Mouse (Mus musculus): ENCODE measurements around the gene Relt.

GRCm38 (mm10) chr7:100854861-100855260 is 8.4 kb downstream of the Relt start:
- TF ChIP-seq CTCF (IDR thresholded peaks at IDR 0.05; ENCODE audit: borderline replicate concordance, insufficient read depth, low read depth, low read length) (no peak), POLR2A (IDR thresholded peaks at IDR 0.05; ENCODE audit: borderline replicate concordance, insufficient read depth, low read length) (no peak)
